Mouse (Mus musculus): ENCODE results near the gene Vmn2r84. TPM values are rescaled to one million over a fixed set of nuclear protein-coding genes. Genes with fewer than 3 reads are reported as not detected.

The Vmn2r84 gene
- polyA plus RNA-seq, 1 experiment from 2014 or later, result 0.03 TPM

DNA sequence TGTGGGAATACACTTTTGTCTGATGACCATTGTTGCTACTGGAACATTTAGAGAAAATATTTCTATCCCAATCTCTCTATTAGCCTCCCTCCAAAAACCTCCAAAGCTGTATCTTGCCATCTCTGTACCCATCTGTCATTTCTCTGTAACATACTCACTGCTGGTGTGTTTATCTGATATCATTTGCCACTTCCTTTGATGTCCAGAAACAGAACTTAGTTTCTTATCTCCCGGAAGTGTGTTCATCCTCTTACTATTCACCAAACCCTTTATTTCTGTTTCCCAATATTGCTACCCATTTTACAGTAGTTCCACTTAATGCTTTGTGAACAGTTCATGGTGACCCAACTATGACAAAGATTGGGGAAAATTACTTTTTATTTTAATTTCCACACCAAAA is 57.7 kb downstream of the Vmn2r84 start:
- no peak overlapping the region for H3K4me3 ChIP-seq (ENCODE audit: low read length)
- no peaks in the 10 kb centered on the region for H3K9me3 ChIP-seq (ENCODE audit: control insufficient read depth, low read length)
- no peaks in the 10 kb centered on the region for H3K36me3 ChIP-seq (ENCODE audit: control insufficient read depth, insufficient read depth, low read length)
- no peak overlapping the region for H3K9ac ChIP-seq (ENCODE audit: low read depth, low read length)
- ATAC-seq, result no peak
- no peak overlapping the region for H3K27ac ChIP-seq (ENCODE audit: low read depth, low read length)
- H3K4me2 ChIP-seq (ENCODE audit: low read length), result no peak overlapping the region
- 81% methylated on average over 1 of the region's 1 CpGs for WGBS
- no peaks in the 10 kb centered on the region for H3K4me1 ChIP-seq (ENCODE audit: control insufficient read depth, insufficient read depth, low read depth, low read length)
- H3K27me3 ChIP-seq (replicated peaks; ENCODE audit: control insufficient read depth, insufficient read depth, low read length), result no peaks in the 10 kb centered on the region

DNA sequence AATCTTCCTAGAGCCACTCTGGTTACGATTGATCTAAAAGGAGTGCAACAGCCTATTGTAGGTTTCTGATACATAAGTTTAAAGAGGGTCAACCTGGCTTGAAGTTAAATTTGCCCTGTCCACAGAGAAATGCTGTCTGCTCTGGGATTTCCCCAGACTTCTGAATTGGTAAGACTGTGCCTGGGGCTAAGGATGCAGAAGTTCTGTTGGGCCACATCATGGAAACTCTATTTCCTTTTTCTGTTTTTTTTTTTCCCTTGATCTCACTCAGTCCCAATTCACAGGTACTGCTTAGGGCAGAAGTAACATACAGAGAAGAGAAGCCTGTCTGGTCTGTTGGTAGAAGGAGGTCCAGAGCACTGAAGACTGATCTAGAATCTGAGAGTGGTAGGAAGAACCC is 63.4 kb downstream of the Vmn2r84 start:
- Histone ChIP-seq H3K4me3 (ENCODE audit: low read length) (no peak overlapping the region), H3K4me1 (ENCODE audit: control insufficient read depth, insufficient read depth, low read depth, low read length) (no peaks in the 10 kb centered on the region), H3K27me3 (replicated peaks; ENCODE audit: control insufficient read depth, insufficient read depth, low read length) (no peaks in the 10 kb centered on the region), H3K27ac (ENCODE audit: low read depth, low read length) (no peak overlapping the region), H3K9ac (ENCODE audit: low read depth, low read length) (no peak overlapping the region), H3K9me3 (ENCODE audit: control insufficient read depth, low read length) (no peaks in the 10 kb centered on the region), H3K36me3 (ENCODE audit: control insufficient read depth, insufficient read depth, low read length) (no peaks in the 10 kb centered on the region), H3K4me2 (ENCODE audit: low read length) (no peak overlapping the region)
- ATAC-seq, result no peak
- WGBS, result 92% methylated on average over 1 of the region's 1 CpGs

Other genes starting within 250 kb of the Vmn2r84 start
- not detected in 2 replicates for gene Olfr825, start 227.6 kb downstream of the Vmn2r84 start, polyA plus RNA-seq (2015; fragmentation: Nextera tagmentation; extraction: Ambion mirVana)
- not detected in 2 replicates for gene Olfr826, start 210.1 kb downstream of the Vmn2r84 start, polyA plus RNA-seq (2015; fragmentation: Nextera tagmentation; extraction: Ambion mirVana)
- gene Olfr827, start 179.9 kb downstream of the Vmn2r84 start, polyA plus RNA-seq (2015; fragmentation: Nextera tagmentation; extraction: Ambion mirVana), result not detected in 2 replicates
- gene Neurod4, start 114.1 kb downstream of the Vmn2r84 start, polyA plus RNA-seq (2015; fragmentation: Nextera tagmentation; extraction: Ambion mirVana), result 1.5 and 1.6 TPM in 2 replicates
- 0.09 TPM in 1 of 2 replicates, not detected in the other for gene Tespa1, start 71.5 kb downstream of the Vmn2r84 start, polyA plus RNA-seq (2015; fragmentation: Nextera tagmentation; extraction: Ambion mirVana)
- 0.03 and 0.04 TPM in 2 replicates for gene Vmn2r85, start 35.4 kb upstream of the Vmn2r84 start, polyA plus RNA-seq (2015; fragmentation: Nextera tagmentation; extraction: Ambion mirVana)
- gene Vmn2r86, start 61.7 kb upstream of the Vmn2r84 start, polyA plus RNA-seq (2015; fragmentation: Nextera tagmentation; extraction: Ambion mirVana), result 0.02 and 0.05 TPM in 2 replicates
- 0.11 and 0.13 TPM in 2 replicates for gene Vmn2r87, start 103.1 kb upstream of the Vmn2r84 start, polyA plus RNA-seq (2015; fragmentation: Nextera tagmentation; extraction: Ambion mirVana)

Measured in hindbrain, embryonic 16.5 days (tissue).